Mouse (Mus musculus) liver, embryonic 12.5 days (tissue): ENCODE measurements around the gene Lpp. TPM values are rescaled to one million over a fixed set of nuclear protein-coding genes. Genes with fewer than 3 reads are reported as not detected.
A peak's percentile ranks its signal among the peaks of the same experiment; 100 is the strongest.

Source experiments
- ATAC-seq: fragments of 200-750 bp; cut with Nextera tagmentation; 2 replicates; pipeline ENCODE4 v1.8.0; 2017; ENCODE audit warnings: moderate number of reproducible peaks, mild to moderate bottlenecking, moderate library complexity
- H3K27ac ChIP-seq: fragments of 300-500 bp; sonication (generic); 2 replicates; pipeline ENCODE4 v1.5.1; 2016; ENCODE audit warnings: mild to moderate bottlenecking
- H3K27me3 ChIP-seq: fragments of 300-500 bp; sonication (generic); replicated peaks from 2 replicates; pipeline ENCODE4 v1.6.1; 2016; ENCODE audit warnings: mild to moderate bottlenecking, moderate library complexity
- H3K36me3 ChIP-seq: fragments of 300-500 bp; sonication (generic); 2 replicates; pipeline ENCODE4 v1.6.1; 2016; ENCODE audit warnings: mild to moderate bottlenecking, moderate library complexity
- H3K4me1 ChIP-seq: fragments of 300-500 bp; sonication (generic); 2 replicates; pipeline ENCODE4 v1.6.1; 2016
- H3K4me2 ChIP-seq: fragments of 300-500 bp; sonication (generic); 2 replicates; pipeline ENCODE4 v1.6.1; 2016; ENCODE audit warnings: mild to moderate bottlenecking, moderate library complexity
- H3K4me3 ChIP-seq: fragments of 300-500 bp; sonication (generic); 2 replicates; pipeline ENCODE4 v1.5.1; 2016; ENCODE audit warnings: mild to moderate bottlenecking, moderate library complexity
- H3K9ac ChIP-seq: fragments of 300-500 bp; sonication (generic); 2 replicates; pipeline ENCODE4 v1.6.1; 2016; ENCODE audit warnings: mild to moderate bottlenecking, moderate library complexity
- H3K9me3 ChIP-seq: fragments of 300-500 bp; sonication (generic); replicated peaks from 2 replicates; pipeline ENCODE4 v1.6.1; 2016; ENCODE audit warnings: mild to moderate bottlenecking, moderate library complexity
- WGBS: fragments of 180-500 bp; shearing (Covaris S2); methylation state at CpG from one replicate; pipeline ENCODE4 v1.1.7; 2016; ENCODE audit not compliant: insufficient replicate concordance; 5-methylcytosine and 5-hydroxymethylcytosine counted together
- microRNA counts: library from miRNA; unstranded; fragments of <30 nt; microRNA quantifications from one replicate; lab custom pipeline; 2017
- microRNA-seq: library from miRNA; unstranded; fragments of <30 nt; microRNA quantifications from one replicate; pipeline ENCODE4, GENCODE M21; 2017
- polyA plus RNA-seq: library from polyadenylated mRNA; unstranded; fragments of >200 nt; fragmentation: Nextera tagmentation; extraction: Ambion mirVana; gene quantifications from 2 replicates; pipeline ENCODE4 v1.2.1, GENCODE M21; 2016

Lpp gene
- polyA plus RNA-seq, 1 experiment from 2014 or later: 9.5 TPM

DNA sequence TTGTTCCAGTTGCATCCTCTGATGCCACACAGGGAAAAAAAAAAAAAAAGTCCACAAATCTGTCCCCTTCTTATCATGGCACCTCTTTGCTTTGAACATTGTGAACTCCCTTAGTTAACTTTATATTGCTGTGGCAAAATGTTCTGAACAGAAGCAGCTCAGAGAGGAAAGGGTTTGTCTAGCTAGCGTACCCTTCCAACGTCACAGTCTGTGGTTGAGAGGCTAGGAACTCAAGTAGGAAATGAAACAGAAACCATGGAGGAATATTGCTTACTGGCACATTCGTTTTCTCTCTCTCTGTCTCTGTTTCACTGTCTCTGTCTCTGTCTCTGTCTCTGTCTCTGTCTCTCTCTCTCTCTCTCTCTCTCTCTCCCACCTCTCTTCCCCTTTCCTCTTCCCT, 631.3 kb downstream of the Lpp start:
- 49% methylated on average over 3 of the region's 3 CpGs for WGBS
- Histone ChIP-seq H3K27ac (no peak overlapping the region), H3K36me3 (no peaks in the 10 kb centered on the region), H3K4me2 (no peak overlapping the region), H3K4me3 (no peak overlapping the region), H3K9ac (no peak overlapping the region), H3K27me3 (no peaks in the 10 kb centered on the region), H3K9me3 (no peaks in the 10 kb centered on the region), H3K4me1 (no peaks in the 10 kb centered on the region)
- no peak for ATAC-seq

DNA sequence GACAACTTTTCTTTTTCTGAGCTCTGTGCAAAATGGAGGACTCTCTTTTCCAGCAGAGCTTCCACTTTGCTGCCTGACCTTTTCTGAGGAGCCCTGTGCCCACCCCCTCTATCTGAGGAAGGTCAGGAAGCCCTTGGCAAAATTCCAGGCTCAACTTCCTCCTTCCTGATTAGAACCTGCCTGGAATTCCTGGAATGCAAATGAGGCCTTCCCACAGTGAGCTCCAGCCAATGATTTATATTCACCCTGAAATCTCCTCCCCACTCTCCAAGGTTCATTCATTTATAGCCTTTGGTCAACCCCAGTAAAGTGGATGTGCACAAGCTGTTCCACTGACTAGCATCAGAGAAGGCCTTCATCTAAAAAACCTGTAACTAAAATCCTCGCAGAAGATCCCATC, 632.9 kb downstream of the Lpp start:
- H3K9ac ChIP-seq: no peak overlapping the region
- no peak overlapping the region for H3K27ac ChIP-seq
- H3K27me3 ChIP-seq: no peaks in the 10 kb centered on the region
- no peaks in the 10 kb centered on the region for H3K36me3 ChIP-seq
- ATAC-seq: no peak
- H3K4me3 ChIP-seq: no peak overlapping the region
- WGBS: 44% methylated on average over 1 of the region's 1 CpGs
- H3K9me3 ChIP-seq: no peaks in the 10 kb centered on the region
- no peaks in the 10 kb centered on the region for H3K4me1 ChIP-seq
- H3K4me2 ChIP-seq: no peak overlapping the region

DNA sequence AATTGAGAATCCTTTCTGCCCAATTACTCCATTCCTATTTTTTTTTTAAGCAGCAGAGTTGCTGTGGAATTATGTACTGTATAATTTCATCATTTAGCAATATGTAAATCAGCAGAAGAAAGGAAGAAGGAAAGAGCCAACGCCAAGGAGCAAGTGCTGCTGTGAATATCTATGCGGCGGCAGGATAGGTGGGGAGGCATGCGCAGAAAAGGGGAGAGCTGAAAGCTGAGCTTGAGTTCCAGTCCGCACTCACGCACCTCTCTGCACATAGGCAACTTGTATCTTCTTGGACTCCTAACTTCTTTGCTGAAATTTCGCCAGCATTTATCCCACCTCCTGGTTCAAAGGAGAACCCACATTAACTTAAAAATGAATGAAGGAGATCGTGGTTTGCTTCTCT, 636.2 kb downstream of the Lpp start:
- H3K9me3 ChIP-seq: no peaks in the 10 kb centered on the region
- H3K9ac ChIP-seq: no peak overlapping the region
- no peak overlapping the region for H3K27ac ChIP-seq
- H3K27me3 ChIP-seq: no peaks in the 10 kb centered on the region
- WGBS: 67% methylated on average over 8 of the region's 8 CpGs
- H3K36me3 ChIP-seq: no peaks in the 10 kb centered on the region
- ATAC-seq: no peak
- no peaks in the 10 kb centered on the region for H3K4me1 ChIP-seq
- no peak overlapping the region for H3K4me2 ChIP-seq
- H3K4me3 ChIP-seq: no peak overlapping the region

GRCm38 (mm10) chr16:25037361-25037760, 644.1 kb downstream of the Lpp start:
- 65% methylated on average over 6 of the region's 6 CpGs for WGBS
- Histone ChIP-seq H3K9me3 (no peaks in the 10 kb centered on the region), H3K36me3 (no peaks in the 10 kb centered on the region), H3K9ac (no peak overlapping the region), H3K4me2 (no peak overlapping the region), H3K4me3 (no peak overlapping the region), H3K4me1 (no peaks in the 10 kb centered on the region), H3K27me3 (no peaks in the 10 kb centered on the region), H3K27ac (no peak overlapping the region)
- ATAC-seq: no peak

GRCm38 (mm10) chr16:25038529-25038928, 645.2 kb downstream of the Lpp start:
- ATAC-seq: no peak
- 57% methylated on average over 6 of the region's 6 CpGs for WGBS
- H3K27ac ChIP-seq: no peak overlapping the region
- no peaks in the 10 kb centered on the region for H3K36me3 ChIP-seq
- H3K4me1 ChIP-seq: no peaks in the 10 kb centered on the region
- no peaks in the 10 kb centered on the region for H3K9me3 ChIP-seq
- H3K4me2 ChIP-seq: no peak overlapping the region
- H3K9ac ChIP-seq: no peak overlapping the region
- H3K27me3 ChIP-seq: peaks cover under 1% of the 10 kb centered on the region; the same call in 1 of the 2 replicates
- no peak overlapping the region for H3K4me3 ChIP-seq

GRCm38 (mm10) chr16:25039904-25040303, 646.6 kb downstream of the Lpp start:
- no peaks in the 10 kb centered on the region for H3K36me3 ChIP-seq
- H3K4me3 ChIP-seq: no peak overlapping the region
- peaks cover 3% of the 10 kb centered on the region; the same call in 1 of the 2 replicates for H3K27me3 ChIP-seq
- no peak for ATAC-seq
- no peaks in the 10 kb centered on the region for H3K4me1 ChIP-seq
- no peak overlapping the region for H3K9ac ChIP-seq
- H3K27ac ChIP-seq: no peak overlapping the region
- H3K4me2 ChIP-seq: no peak overlapping the region
- no peaks in the 10 kb centered on the region for H3K9me3 ChIP-seq
- 51% methylated on average over 10 of the region's 10 CpGs for WGBS

- no peak for ATAC-seq
- no peak overlapping the region for H3K27ac ChIP-seq
- H3K27me3 ChIP-seq: peaks cover 3% of the 10 kb centered on the region; the same call in 1 of the 2 replicates
- no peaks in the 10 kb centered on the region for H3K4me1 ChIP-seq
- H3K9me3 ChIP-seq: no peaks in the 10 kb centered on the region
- no peak overlapping the region for H3K4me2 ChIP-seq
- H3K9ac ChIP-seq: no peak overlapping the region
- H3K36me3 ChIP-seq: no peaks in the 10 kb centered on the region
- 65% methylated on average over 8 of the region's 8 CpGs for WGBS
- H3K4me3 ChIP-seq: no peak overlapping the region
Measured at GRCm38 (mm10) chr16:25041165-25041564, 647.9 kb downstream of the Lpp start.

DNA sequence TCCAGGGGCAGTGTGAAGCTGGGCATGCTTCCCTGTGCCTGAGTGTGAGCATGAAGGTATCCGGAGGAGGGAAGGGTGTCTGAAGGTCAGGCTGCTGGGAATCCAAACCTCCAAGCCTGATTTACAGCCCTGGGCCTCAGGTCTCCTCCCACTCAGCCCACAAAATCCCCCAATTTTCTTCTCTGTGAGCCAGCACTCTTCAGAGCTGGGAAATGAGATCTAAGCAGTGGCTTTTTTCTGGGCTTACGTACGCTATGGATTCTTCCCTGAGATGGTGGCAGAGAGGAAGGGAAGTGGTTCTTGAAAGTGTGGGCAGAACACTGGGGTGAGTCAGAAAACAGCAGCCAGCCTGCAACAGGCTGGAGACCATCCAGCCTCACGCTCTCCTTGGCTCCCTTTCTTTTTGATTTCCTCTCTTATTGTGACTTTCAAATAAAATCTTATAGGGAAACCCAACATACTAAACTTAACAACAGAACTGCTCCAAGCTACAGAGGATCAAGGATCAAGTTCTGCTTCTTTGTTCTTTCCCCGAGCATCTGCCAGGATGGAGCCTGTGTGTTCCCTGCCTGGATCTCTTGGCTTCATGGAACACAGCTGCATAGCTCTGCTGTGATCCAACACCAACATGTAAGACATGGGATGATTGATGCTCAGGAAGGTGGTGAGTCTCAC, 648.7 kb downstream of the Lpp start:
- Histone ChIP-seq H3K4me2 (no peak overlapping the region), H3K4me1 (no peaks in the 10 kb centered on the region), H3K36me3 (no peaks in the 10 kb centered on the region), H3K9ac (no peak overlapping the region), H3K27ac (no peak overlapping the region), H3K27me3 (peaks cover 3% of the 10 kb centered on the region; the same call in 1 of the 2 replicates), H3K4me3 (no peak overlapping the region), H3K9me3 (no peaks in the 10 kb centered on the region)
- 47% methylated on average over 5 of the region's 5 CpGs for WGBS
- ATAC-seq: no peak

MicroRNAs within 50 kb of the gene (microRNA counts, 519-probe panel; counts per million panel counts)
- 4,378 counts per million, percentile 81 among the panel's probes with 10 or more counts for microRNA mmu-miR-28 (lab: Ali Mortazavi, UCI)

Small RNA genes within 50 kb of the gene (microRNA-seq; reads per million reads assigned to microRNA genes)
- gene Mir28a: 1,169 reads per million, percentile 75 among the genes with 10 or more reads in this experiment
